Mouse (Mus musculus) hindbrain, embryonic 11.5 days (tissue): ENCODE measurements at regions not wholly inside any gene's neighbourhood (a gene's known extent, or its start where the extent isn't known, plus 50 kb on each side); places are given as distances from the start of the nearest gene placed in this dataset.

Source experiments
- ATAC-seq: fragments of 200-750 bp; cut with Nextera tagmentation; 2 replicates; pipeline ENCODE4 v1.8.0; 2017; ENCODE audit warnings: mild to moderate bottlenecking, moderate TSS enrichment, moderate library complexity; ENCODE audit not compliant: low FRiP score
- DNase-seq: peaks from one replicate; pipeline ENCODE4 v3.0.0-alpha.2; 2015; ENCODE audit warnings: low spot score
- H3K27ac ChIP-seq: fragments of 300-500 bp; sonication (generic); 2 replicates; pipeline ENCODE4 v1.5.1; 2014; ENCODE audit warnings: mild to moderate bottlenecking, low read depth, low read length
- H3K27me3 ChIP-seq: fragments of 300-500 bp; sonication (generic); 2 replicates; pipeline ENCODE4 v1.6.1; 2014; ENCODE audit warnings: mild to moderate bottlenecking, low read length, moderate library complexity, mixed read lengths; ENCODE audit not compliant: control insufficient read depth, insufficient read depth
- H3K36me3 ChIP-seq: fragments of 300-500 bp; sonication (generic); 2 replicates; pipeline ENCODE4 v1.6.1; 2014; ENCODE audit warnings: mild to moderate bottlenecking, low read length, moderate library complexity, mixed read lengths; ENCODE audit not compliant: control insufficient read depth, insufficient read depth
- H3K4me1 ChIP-seq: fragments of 300-500 bp; sonication (generic); replicated peaks from 2 replicates; pipeline ENCODE4 v1.6.1; 2014; ENCODE audit warnings: low read length, mixed read lengths; ENCODE audit not compliant: control insufficient read depth, insufficient read depth
- H3K4me2 ChIP-seq: fragments of 300-500 bp; sonication (generic); replicated peaks from 2 replicates; pipeline ENCODE4 v1.6.1; 2014; ENCODE audit warnings: mild to moderate bottlenecking, low read depth, low read length
- H3K4me3 ChIP-seq: fragments of 300-500 bp; sonication (generic); 2 replicates; pipeline ENCODE4 v1.5.1; 2014; ENCODE audit warnings: low read depth, low read length
- H3K9ac ChIP-seq: fragments of 300-500 bp; sonication (generic); 2 replicates; pipeline ENCODE4 v1.6.1; 2014; ENCODE audit warnings: low read depth, low read length
- H3K9me3 ChIP-seq: fragments of 300-500 bp; sonication (generic); 2 replicates; pipeline ENCODE4 v1.6.1; 2016; ENCODE audit warnings: low read length; ENCODE audit not compliant: control insufficient read depth
- WGBS: fragments of 180-500 bp; shearing (Covaris S2); extraction: QIAGEN DNeasy Blood & Tissue Kit; methylation state at CpG from one replicate; pipeline ENCODE4 v1.1.7; 2014; 5-methylcytosine and 5-hydroxymethylcytosine counted together

DNA sequence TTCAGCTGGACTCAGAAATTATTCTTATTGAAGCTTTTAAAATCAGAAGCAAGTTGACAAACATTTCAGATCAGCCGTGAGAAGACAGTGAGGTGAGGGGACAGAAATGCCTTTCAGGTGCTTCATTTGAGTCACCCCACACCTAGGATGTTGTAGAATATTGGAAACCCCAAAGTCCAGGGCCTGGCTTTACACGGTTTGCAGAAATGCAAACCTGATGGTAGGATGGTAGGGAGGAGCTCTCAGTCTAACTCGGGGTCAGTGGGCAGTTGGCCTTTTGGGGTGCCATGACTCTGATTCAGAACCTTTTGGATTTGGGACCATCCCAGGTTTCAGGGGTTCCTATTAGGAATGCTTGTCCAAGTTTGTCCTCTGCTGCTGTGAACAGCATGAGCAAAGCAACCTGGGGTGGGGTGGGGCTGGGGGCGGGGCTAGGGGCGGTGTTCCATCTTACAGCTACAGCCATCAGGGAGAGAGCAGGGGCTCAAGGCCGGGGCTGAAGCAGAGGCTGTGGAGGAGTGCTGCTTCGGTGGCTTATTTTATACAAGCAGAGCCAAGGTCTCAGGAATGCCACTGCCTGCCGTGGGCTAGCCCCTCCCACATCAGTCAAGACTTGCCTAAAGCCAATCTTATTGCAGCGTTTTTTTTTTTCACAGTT lies 113.3 kb downstream of the Amer2 start:
- H3K4me1 ChIP-seq: peaks cover 6% of the 10 kb centered on the region
- ATAC-seq: no peak
- no peaks in the 10 kb centered on the region for H3K36me3 ChIP-seq
- H3K9ac ChIP-seq: no peak overlapping the region
- no peak overlapping the region for H3K27ac ChIP-seq
- H3K9me3 ChIP-seq: no peaks in the 10 kb centered on the region
- DNase-seq: peak; percentile 33
- H3K4me2 ChIP-seq: peak overlapping the region; percentile 91
- H3K4me3 ChIP-seq: no peak overlapping the region
- 3% methylated on average over 9 of the region's 9 CpGs for WGBS
- H3K27me3 ChIP-seq: no peaks in the 10 kb centered on the region

- WGBS: 87% methylated on average over 4 of the region's 4 CpGs
- no peak for DNase-seq
- H3K27ac ChIP-seq: no peak overlapping the region
- peaks cover 6% of the 10 kb centered on the region for H3K4me1 ChIP-seq
- H3K27me3 ChIP-seq: no peaks in the 10 kb centered on the region
- H3K9ac ChIP-seq: no peak overlapping the region
- no peak overlapping the region for H3K4me2 ChIP-seq
- no peaks in the 10 kb centered on the region for H3K36me3 ChIP-seq
- no peaks in the 10 kb centered on the region for H3K9me3 ChIP-seq
- no peak for ATAC-seq
- no peak overlapping the region for H3K4me3 ChIP-seq
Observed at GRCm38 (mm10) chr14:60489111-60489510, 116.1 kb downstream of the Amer2 start.

- H3K4me3 ChIP-seq: no peak overlapping the region
- WGBS: 90% methylated on average over 2 of the region's 2 CpGs
- H3K27ac ChIP-seq: no peak overlapping the region
- H3K4me2 ChIP-seq: no peak overlapping the region
- H3K4me1 ChIP-seq: peaks cover 3% of the 10 kb centered on the region
- H3K9me3 ChIP-seq: no peaks in the 10 kb centered on the region
- no peaks in the 10 kb centered on the region for H3K27me3 ChIP-seq
- H3K9ac ChIP-seq: no peak overlapping the region
- no peak for DNase-seq
- H3K36me3 ChIP-seq: no peaks in the 10 kb centered on the region
- no peak for ATAC-seq
Observed at GRCm38 (mm10) chr14:60490886-60491285, 117.8 kb downstream of the Amer2 start.

- Histone ChIP-seq H3K4me3 (no peak overlapping the region), H3K4me2 (no peak overlapping the region), H3K36me3 (no peaks in the 10 kb centered on the region), H3K27me3 (no peaks in the 10 kb centered on the region), H3K9ac (no peak overlapping the region), H3K4me1 (no peaks in the 10 kb centered on the region), H3K9me3 (no peaks in the 10 kb centered on the region), H3K27ac (no peak overlapping the region)
- ATAC-seq: no peak
- DNase-seq: no peak
- WGBS: 87% methylated on average over 5 of the region's 5 CpGs
Observed at GRCm38 (mm10) chr14:60495441-60495840, 122.4 kb downstream of the Amer2 start.

DNA sequence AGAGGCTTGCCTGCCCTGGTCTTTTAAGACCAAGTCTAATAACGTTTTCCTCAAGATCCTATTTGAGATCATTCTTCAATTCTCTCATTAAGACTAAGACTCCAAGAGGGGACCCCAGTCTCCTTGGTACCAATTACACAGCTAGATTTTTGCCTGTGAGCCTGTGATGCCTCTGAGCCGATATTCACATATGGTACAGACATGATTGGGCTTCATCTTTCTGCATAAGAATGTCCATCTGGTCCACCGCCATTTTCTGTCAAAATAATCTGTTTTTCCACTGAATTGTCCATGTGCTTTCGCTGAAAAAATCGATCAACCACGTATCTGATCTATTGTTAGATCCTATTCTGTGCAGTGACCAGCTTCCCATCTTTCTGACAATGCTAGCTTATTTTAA lies 129.5 kb downstream of the Amer2 start:
- Histone ChIP-seq H3K4me2 (no peak overlapping the region), H3K36me3 (no peaks in the 10 kb centered on the region), H3K4me1 (no peaks in the 10 kb centered on the region), H3K27ac (no peak overlapping the region), H3K9ac (no peak overlapping the region), H3K9me3 (no peaks in the 10 kb centered on the region), H3K4me3 (no peak overlapping the region), H3K27me3 (no peaks in the 10 kb centered on the region)
- no peak for ATAC-seq
- WGBS: 86% methylated on average over 6 of the region's 6 CpGs
- DNase-seq: no peak

- DNase-seq: no peak
- H3K27ac ChIP-seq: no peak overlapping the region
- H3K4me3 ChIP-seq: no peak overlapping the region
- no peaks in the 10 kb centered on the region for H3K27me3 ChIP-seq
- WGBS: 89% methylated on average over 6 of the region's 6 CpGs
- no peak overlapping the region for H3K4me2 ChIP-seq
- H3K36me3 ChIP-seq: no peaks in the 10 kb centered on the region
- no peak for ATAC-seq
- no peaks in the 10 kb centered on the region for H3K9me3 ChIP-seq
- H3K9ac ChIP-seq: no peak overlapping the region
- no peaks in the 10 kb centered on the region for H3K4me1 ChIP-seq
Observed at GRCm38 (mm10) chr14:60505066-60505465, 128.7 kb upstream of the Spata13 start.

- Histone ChIP-seq H3K27ac (no peak overlapping the region), H3K4me1 (no peaks in the 10 kb centered on the region), H3K36me3 (no peaks in the 10 kb centered on the region), H3K4me2 (no peak overlapping the region), H3K9me3 (no peaks in the 10 kb centered on the region), H3K9ac (no peak overlapping the region), H3K4me3 (no peak overlapping the region), H3K27me3 (no peaks in the 10 kb centered on the region)
- ATAC-seq (no peak), DNase-seq (no peak)
- 83% methylated on average over 12 of the region's 12 CpGs for WGBS
Observed at GRCm38 (mm10) chr14:60506296-60506695, 127.5 kb upstream of the Spata13 start.

DNA sequence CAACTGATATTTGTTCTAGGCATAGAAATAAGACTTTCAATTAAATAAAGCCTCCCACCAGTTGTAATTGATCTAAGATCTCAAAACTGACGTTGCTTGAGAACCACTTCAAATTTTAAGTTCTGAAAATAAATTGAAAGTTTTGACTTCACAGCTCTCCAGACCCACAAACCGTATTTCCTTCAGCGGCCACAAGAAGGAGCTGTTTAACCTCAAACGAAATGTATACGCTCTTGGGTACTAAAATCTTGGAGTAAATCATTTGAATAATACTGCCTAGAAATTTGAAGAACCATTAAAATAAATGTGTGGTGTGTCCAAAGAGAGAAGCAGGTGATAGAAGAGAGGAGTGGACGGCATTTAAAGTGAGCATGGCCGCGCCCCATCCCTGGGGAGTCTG lies 120.2 kb upstream of the Spata13 start:
- Histone ChIP-seq H3K9ac (no peak overlapping the region), H3K36me3 (no peaks in the 10 kb centered on the region), H3K27me3 (no peaks in the 10 kb centered on the region), H3K4me3 (no peak overlapping the region), H3K27ac (no peak overlapping the region), H3K4me1 (no peaks in the 10 kb centered on the region), H3K4me2 (no peak overlapping the region), H3K9me3 (no peaks in the 10 kb centered on the region)
- DNase-seq (peak; percentile 75), ATAC-seq (no peak)
- 26% methylated on average over 8 of the region's 8 CpGs for WGBS

DNA sequence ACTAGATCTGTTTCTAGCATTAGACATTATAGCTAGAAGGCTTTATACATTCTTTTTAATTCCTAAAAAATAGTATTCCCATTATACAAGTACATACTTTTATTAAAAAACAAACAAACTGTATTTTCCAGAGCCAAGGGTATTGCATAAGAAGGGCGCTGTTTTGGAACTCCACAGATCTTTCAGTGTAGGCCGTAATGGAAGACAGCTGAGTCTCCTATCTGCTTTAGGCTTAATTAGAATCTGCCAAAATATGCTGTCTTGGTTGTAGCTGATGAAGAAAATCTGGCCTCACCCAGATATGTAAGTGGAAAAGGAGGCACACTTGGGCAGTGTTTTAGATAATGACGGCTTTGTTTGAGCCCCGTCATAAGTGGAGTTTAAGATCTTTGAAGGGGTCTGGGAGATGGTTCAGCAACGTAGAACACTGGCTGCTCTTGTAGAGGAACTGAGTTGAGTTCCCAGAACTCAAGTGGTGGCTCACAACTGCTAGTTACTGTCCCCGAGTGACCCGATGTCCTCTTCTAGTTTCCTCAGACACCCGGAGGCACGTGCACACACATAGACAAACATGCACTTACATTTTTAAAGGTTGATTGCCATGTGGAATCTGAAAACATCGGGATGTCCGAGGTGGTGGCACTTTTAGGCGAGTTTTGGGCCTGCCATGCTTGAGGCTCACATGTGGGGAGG lies 118.6 kb upstream of the Spata13 start:
- Histone ChIP-seq H3K9me3 (no peaks in the 10 kb centered on the region), H3K4me2 (no peak overlapping the region), H3K4me1 (no peaks in the 10 kb centered on the region), H3K4me3 (no peak overlapping the region), H3K27ac (no peak overlapping the region), H3K9ac (no peak overlapping the region), H3K36me3 (no peaks in the 10 kb centered on the region), H3K27me3 (no peaks in the 10 kb centered on the region)
- ATAC-seq (no peak), DNase-seq (no peak)
- WGBS: 86% methylated on average over 12 of the region's 12 CpGs
